Mouse (Mus musculus): ENCODE data around the gene Pex11b.

DNA sequence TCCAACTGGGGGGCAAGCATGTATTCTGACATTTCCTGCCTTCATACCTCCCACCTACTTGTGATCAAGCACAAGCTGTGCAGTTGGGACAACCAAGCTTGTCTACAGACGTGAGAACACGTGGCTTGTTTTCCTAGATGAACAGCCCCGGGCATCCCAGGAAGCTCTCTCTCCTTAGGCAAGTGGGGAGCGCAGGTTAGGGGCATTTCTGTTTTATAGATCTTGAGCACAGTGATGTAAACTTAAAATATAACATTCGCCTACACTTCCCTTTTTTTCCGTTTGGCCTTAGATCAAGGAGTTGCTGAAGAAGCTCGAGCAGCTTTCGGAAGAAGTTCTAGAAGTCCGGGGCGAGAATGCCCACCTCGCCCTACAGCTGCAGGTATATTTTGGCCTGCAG is 53.7 kb downstream of the Pex11b start:
- TF ChIP-seq CTCF (IDR thresholded peaks at IDR 0.05; ENCODE audit: low read depth), result no peak
- no peak for TF ChIP-seq EP300 (IDR thresholded peaks at IDR 0.05; ENCODE audit: low read depth)
